Mouse (Mus musculus): ENCODE results near the gene S100pbp. TPM values are rescaled to one million over a fixed set of nuclear protein-coding genes. Genes with fewer than 3 reads are reported as not detected.

S100pbp gene
- polyA plus RNA-seq, 1 experiment from 2014 or later, result 11.8 TPM

DNA sequence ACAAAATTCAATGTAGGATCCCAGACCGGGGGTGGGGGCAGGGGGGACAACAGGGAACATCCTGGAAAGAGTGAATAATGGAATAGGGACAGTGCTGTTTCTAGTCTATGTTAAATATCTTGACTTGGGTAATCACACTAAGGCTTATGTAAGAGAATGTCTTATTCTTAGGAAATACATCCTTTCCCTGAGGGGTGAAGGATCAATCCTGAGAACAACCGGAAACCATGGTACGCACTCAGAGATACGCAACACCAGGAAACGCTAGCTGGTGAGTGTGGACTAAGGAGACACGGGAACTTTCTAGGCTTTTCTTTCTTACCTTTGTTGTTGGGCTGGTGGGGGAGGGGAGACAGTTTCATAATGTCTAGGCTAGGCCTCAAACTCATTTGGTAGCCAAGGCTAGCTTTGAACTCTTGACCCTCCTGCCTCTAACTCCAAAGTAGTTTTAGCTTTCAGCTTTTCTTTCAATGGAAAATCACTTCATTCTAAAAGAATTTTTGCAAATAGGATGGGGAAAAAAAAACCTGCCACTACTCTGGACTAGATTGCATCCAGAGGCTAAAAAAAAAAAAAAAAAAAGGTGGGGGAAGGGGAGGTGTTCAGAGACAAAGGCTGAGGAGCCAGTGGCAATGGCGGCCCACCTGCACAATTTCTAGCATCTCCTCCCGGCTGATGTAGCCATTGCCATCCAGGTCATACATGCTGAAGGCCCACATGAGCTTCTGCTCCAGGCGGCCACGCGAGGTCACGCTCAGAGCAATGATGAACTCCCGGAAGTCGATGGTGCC, 71.6 kb downstream of the S100pbp start:
- H3K27me3 ChIP-seq (ENCODE audit: control insufficient read depth, insufficient read depth, low read length), result peaks cover 45% of the 10 kb centered on the region
- H3K27ac ChIP-seq (ENCODE audit: low read length), result no peak overlapping the region
- H3K36me3 ChIP-seq (ENCODE audit: control insufficient read depth, insufficient read depth), result no peaks in the 10 kb centered on the region
- H3K4me3 ChIP-seq (ENCODE audit: low read length), result no peak overlapping the region
- ATAC-seq (replicated peaks; ENCODE audit: extremely low read depth, insufficient read depth, low FRiP score), result no peak
- H3K9me3 ChIP-seq (replicated peaks; ENCODE audit: control insufficient read depth, low read length), result no peaks in the 10 kb centered on the region
- no peak overlapping the region for H3K9ac ChIP-seq (ENCODE audit: low read length)
- WGBS, result 83% methylated on average over 14 of the region's 14 CpGs
- H3K4me2 ChIP-seq (ENCODE audit: low read depth, low read length), result no peak overlapping the region
- peaks cover 5% of the 10 kb centered on the region; the same call in 1 of the 2 replicates for H3K4me1 ChIP-seq (ENCODE audit: control insufficient read depth, insufficient read depth, low read length)

DNA sequence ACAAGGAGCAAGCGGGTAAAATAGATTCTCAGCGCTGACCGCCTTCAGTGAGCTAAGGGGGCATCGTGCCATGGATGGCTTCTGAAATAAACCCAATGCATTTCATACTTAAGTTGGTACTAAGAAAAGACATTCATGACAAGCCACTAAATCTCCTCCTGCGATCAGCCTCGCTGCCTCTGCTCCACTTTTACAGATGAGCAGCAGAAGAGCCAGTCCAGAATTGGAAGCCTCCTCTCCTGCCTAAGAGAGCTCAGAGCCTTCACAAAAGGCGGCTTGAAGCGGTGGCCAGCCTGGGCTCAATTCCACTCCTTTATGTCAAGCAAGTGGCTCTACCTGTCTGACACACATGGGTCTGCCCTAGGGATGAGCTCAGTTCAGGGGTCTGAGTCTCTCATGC, 72.8 kb downstream of the S100pbp start:
- H3K36me3 ChIP-seq (ENCODE audit: control insufficient read depth, insufficient read depth), result no peaks in the 10 kb centered on the region
- no peak overlapping the region for H3K9ac ChIP-seq (ENCODE audit: low read length)
- no peaks in the 10 kb centered on the region for H3K9me3 ChIP-seq (replicated peaks; ENCODE audit: control insufficient read depth, low read length)
- H3K4me3 ChIP-seq (ENCODE audit: low read length), result no peak overlapping the region
- peaks cover 37% of the 10 kb centered on the region for H3K27me3 ChIP-seq (ENCODE audit: control insufficient read depth, insufficient read depth, low read length)
- 85% methylated on average over 8 of the region's 8 CpGs for WGBS
- H3K4me1 ChIP-seq (ENCODE audit: control insufficient read depth, insufficient read depth, low read length), result peaks cover 5% of the 10 kb centered on the region; the same call in 1 of the 2 replicates
- H3K27ac ChIP-seq (ENCODE audit: low read length), result no peak overlapping the region
- H3K4me2 ChIP-seq (ENCODE audit: low read depth, low read length), result no peak overlapping the region
- ATAC-seq (replicated peaks; ENCODE audit: extremely low read depth, insufficient read depth, low FRiP score), result no peak

DNA sequence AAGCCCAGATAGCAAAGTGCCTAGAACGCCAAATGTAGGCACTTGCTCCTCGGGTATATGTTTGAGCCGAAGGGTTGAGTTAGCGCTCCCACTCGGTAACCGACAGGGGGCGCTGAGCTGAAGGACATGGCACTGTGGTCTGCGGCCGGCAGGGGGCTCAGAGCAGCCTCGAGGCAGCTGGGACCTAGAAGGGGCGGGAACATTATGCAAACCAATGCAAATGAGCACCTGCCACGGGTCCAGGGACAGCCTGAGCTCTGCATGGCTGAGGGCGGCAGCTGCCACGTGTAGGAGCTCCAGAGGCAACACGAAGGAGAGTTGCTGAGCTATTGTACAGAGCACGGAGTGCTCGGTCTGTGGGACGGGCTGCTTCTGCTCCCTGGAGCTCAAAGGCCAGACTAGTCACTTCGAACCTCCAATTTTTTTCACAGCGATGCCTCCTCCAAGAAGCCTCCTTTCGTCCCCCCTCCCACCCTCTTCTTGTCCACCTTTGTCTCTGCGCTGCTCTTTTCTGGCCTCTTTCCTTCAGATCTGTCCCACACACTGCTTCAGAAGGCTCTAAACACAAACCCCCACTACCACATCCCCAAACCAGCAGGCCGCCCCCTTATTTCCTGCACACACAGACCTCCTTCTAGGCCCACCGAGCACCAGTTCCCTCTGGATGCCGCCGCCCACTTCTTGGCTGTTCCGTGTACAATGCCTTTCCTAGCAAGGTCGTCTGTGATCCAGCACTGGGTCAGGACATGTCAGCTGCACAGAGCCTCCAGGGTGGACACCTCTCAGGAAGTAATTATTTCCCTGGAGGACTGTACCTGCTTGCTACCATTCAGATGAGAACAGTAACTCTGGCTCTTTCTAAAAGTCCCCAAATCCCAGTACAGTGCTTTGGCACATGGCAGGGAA, 76.2 kb downstream of the S100pbp start:
- no peak overlapping the region for H3K9ac ChIP-seq (ENCODE audit: low read length)
- no peaks in the 10 kb centered on the region for H3K9me3 ChIP-seq (replicated peaks; ENCODE audit: control insufficient read depth, low read length)
- H3K27ac ChIP-seq (ENCODE audit: low read length), result no peak overlapping the region
- H3K36me3 ChIP-seq (ENCODE audit: control insufficient read depth, insufficient read depth), result no peaks in the 10 kb centered on the region
- H3K27me3 ChIP-seq (ENCODE audit: control insufficient read depth, insufficient read depth, low read length), result peaks cover 16% of the 10 kb centered on the region; the same call in 1 of the 2 replicates
- no peak; the same call in 1 of the 2 replicates for ATAC-seq (replicated peaks; ENCODE audit: extremely low read depth, insufficient read depth, low FRiP score)
- H3K4me2 ChIP-seq (ENCODE audit: low read depth, low read length), result no peak overlapping the region
- H3K4me1 ChIP-seq (ENCODE audit: control insufficient read depth, insufficient read depth, low read length), result no peaks in the 10 kb centered on the region
- 30% methylated on average over 28 of the region's 28 CpGs for WGBS
- no peak overlapping the region for H3K4me3 ChIP-seq (ENCODE audit: low read length)

DNA sequence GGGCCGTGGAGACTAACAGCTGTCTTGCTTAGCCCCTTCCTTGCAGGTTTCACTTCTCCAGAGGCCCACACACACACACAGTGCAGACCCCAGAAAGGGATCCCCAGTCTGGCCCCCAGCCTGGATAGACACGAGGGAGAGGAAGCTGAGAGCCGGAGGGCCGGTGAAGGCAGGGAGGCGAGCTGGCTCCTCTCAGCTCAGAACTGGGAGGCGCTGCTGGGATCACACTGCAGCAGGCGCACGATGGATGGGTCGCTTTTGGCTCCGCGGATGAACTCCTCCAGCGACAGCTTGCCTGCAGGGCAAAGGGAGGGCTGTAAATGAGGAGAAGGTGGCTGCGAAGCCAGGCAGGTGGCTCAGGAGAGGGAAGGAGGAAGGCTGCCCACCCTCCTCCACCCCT, 77.3 kb downstream of the S100pbp start:
- 53% methylated on average over 13 of the region's 13 CpGs for WGBS
- no peak overlapping the region for H3K4me3 ChIP-seq (ENCODE audit: low read length)
- H3K9me3 ChIP-seq (replicated peaks; ENCODE audit: control insufficient read depth, low read length), result no peaks in the 10 kb centered on the region
- H3K36me3 ChIP-seq (ENCODE audit: control insufficient read depth, insufficient read depth), result no peaks in the 10 kb centered on the region
- no peak overlapping the region for H3K27ac ChIP-seq (ENCODE audit: low read length)
- no peak overlapping the region for H3K9ac ChIP-seq (ENCODE audit: low read length)
- H3K27me3 ChIP-seq (ENCODE audit: control insufficient read depth, insufficient read depth, low read length), result peaks cover 16% of the 10 kb centered on the region
- ATAC-seq (replicated peaks; ENCODE audit: extremely low read depth, insufficient read depth, low FRiP score), result no peak
- H3K4me2 ChIP-seq (ENCODE audit: low read depth, low read length), result no peak overlapping the region
- H3K4me1 ChIP-seq (ENCODE audit: control insufficient read depth, insufficient read depth, low read length), result no peaks in the 10 kb centered on the region

DNA sequence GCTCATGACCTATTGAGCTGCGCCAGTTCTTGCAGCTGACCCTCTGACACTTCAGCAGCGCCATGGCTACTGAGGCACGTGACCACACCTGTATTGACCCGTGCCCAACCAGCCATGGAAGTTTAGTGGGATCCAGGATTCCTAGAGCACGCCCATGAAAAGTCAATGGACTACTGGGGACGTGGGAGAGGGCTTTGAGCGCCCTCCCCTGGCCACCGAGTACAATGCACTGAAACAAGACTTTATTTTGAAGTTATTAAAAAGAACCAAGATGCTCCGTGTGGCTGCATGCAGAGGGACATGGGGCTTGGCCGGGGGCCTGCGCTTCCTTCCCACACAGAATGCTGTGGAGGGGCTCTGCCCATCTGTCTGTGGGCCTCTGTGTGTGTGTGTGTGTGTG, 78.2 kb downstream of the S100pbp start:
- Histone ChIP-seq H3K27me3 (ENCODE audit: control insufficient read depth, insufficient read depth, low read length) (peaks cover 23% of the 10 kb centered on the region), H3K9me3 (replicated peaks; ENCODE audit: control insufficient read depth, low read length) (no peaks in the 10 kb centered on the region), H3K36me3 (ENCODE audit: control insufficient read depth, insufficient read depth) (no peaks in the 10 kb centered on the region), H3K4me3 (ENCODE audit: low read length) (no peak overlapping the region), H3K27ac (ENCODE audit: low read length) (no peak overlapping the region), H3K9ac (ENCODE audit: low read length) (no peak overlapping the region), H3K4me2 (ENCODE audit: low read depth, low read length) (no peak overlapping the region), H3K4me1 (ENCODE audit: control insufficient read depth, insufficient read depth, low read length) (no peaks in the 10 kb centered on the region)
- no peak for ATAC-seq (replicated peaks; ENCODE audit: extremely low read depth, insufficient read depth, low FRiP score)
- 52% methylated on average over 11 of the region's 11 CpGs for WGBS

DNA sequence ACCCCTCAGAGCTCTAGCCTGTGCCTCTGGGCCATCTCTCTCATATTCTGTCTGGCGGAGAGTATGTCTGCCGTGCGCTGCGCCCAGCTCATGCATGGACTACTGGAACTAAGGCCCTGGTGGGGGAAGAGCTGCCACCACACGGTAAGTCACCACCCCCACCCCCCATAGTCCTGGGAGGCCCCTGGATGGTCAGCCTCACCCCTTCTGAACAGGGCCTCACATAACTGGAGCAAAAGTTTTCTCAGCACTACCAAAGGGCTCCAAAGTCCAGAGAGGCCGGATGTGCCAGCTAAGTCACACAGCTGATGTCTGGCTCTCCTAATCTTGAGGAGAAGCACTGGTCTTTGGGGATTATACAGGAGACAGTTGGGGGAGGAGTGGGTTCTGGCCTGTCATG, 78.7 kb downstream of the S100pbp start:
- Histone ChIP-seq H3K4me2 (ENCODE audit: low read depth, low read length) (no peak overlapping the region), H3K9me3 (replicated peaks; ENCODE audit: control insufficient read depth, low read length) (no peaks in the 10 kb centered on the region), H3K27me3 (ENCODE audit: control insufficient read depth, insufficient read depth, low read length) (peaks cover 28% of the 10 kb centered on the region), H3K4me3 (ENCODE audit: low read length) (no peak overlapping the region), H3K4me1 (ENCODE audit: control insufficient read depth, insufficient read depth, low read length) (no peaks in the 10 kb centered on the region), H3K36me3 (ENCODE audit: control insufficient read depth, insufficient read depth) (no peaks in the 10 kb centered on the region), H3K27ac (ENCODE audit: low read length) (no peak overlapping the region), H3K9ac (ENCODE audit: low read length) (no peak overlapping the region)
- 82% methylated on average over 6 of the region's 6 CpGs for WGBS
- no peak for ATAC-seq (replicated peaks; ENCODE audit: extremely low read depth, insufficient read depth, low FRiP score)

DNA sequence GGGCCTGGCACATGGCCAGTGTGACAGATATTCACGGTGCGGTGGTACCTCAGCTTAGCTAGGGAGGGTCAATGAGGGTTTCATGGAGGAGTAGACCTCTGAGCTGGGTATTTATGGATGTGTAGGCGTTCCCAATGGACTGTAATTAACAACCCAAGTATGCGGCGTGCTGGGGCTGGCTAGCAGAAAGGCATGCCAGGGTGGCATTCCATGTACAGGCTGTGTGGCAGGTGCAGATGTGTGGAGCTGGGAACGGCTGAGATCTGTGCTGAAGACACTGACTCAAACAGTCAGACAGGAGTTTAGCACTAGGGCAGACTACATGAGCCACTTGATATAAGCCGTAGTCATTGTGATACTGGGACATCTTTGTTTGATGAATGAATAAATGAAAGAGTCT, 80.9 kb downstream of the S100pbp start:
- Histone ChIP-seq H3K4me3 (ENCODE audit: low read length) (no peak overlapping the region), H3K27me3 (ENCODE audit: control insufficient read depth, insufficient read depth, low read length) (peaks cover 41% of the 10 kb centered on the region), H3K36me3 (ENCODE audit: control insufficient read depth, insufficient read depth) (no peaks in the 10 kb centered on the region), H3K4me2 (ENCODE audit: low read depth, low read length) (no peak overlapping the region), H3K4me1 (ENCODE audit: control insufficient read depth, insufficient read depth, low read length) (0 out of 2 replicates have a peak, but pooled peaks cover 3% of the 10 kb centered on the region), H3K9me3 (replicated peaks; ENCODE audit: control insufficient read depth, low read length) (no peaks in the 10 kb centered on the region), H3K27ac (ENCODE audit: low read length) (no peak overlapping the region), H3K9ac (ENCODE audit: low read length) (no peak overlapping the region)
- ATAC-seq (replicated peaks; ENCODE audit: extremely low read depth, insufficient read depth, low FRiP score), result no peak
- WGBS, result 64% methylated on average over 7 of the region's 7 CpGs

DNA sequence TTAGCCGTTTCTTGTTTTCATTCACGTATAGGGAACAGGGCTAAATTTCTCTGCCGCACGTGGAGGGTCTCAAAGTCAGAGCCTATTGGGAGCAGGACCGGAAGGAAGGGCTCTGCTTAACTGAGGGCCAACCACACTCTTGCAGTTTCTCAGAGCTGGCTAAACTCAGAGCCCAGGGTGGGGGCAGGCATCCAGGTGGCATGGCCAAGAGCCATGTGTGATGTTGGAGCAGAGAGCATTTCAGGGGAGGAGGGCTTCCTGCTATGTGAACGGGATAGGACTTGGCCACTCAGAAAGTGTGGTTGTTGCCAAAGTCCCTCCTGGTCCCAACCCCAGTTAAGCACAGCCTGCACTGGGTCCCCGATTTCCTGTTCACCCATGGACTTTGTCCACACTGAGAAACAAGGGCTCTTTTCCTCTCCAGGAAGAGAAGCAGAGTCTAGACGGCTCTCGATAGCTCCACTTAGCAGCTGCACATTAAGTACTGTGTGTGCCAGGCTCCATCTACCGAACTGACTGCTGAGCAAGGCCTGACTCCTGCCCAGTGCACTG, 82.1 kb downstream of the S100pbp start:
- no peak overlapping the region for H3K4me2 ChIP-seq (ENCODE audit: low read depth, low read length)
- H3K4me3 ChIP-seq (ENCODE audit: low read length), result no peak overlapping the region
- 59% methylated on average over 10 of the region's 10 CpGs for WGBS
- no peak overlapping the region for H3K27ac ChIP-seq (ENCODE audit: low read length)
- no peak overlapping the region for H3K9ac ChIP-seq (ENCODE audit: low read length)
- H3K36me3 ChIP-seq (ENCODE audit: control insufficient read depth, insufficient read depth), result no peaks in the 10 kb centered on the region
- no peak for ATAC-seq (replicated peaks; ENCODE audit: extremely low read depth, insufficient read depth, low FRiP score)
- no peaks in the 10 kb centered on the region for H3K9me3 ChIP-seq (replicated peaks; ENCODE audit: control insufficient read depth, low read length)
- peaks cover 43% of the 10 kb centered on the region for H3K27me3 ChIP-seq (ENCODE audit: control insufficient read depth, insufficient read depth, low read length)
- H3K4me1 ChIP-seq (ENCODE audit: control insufficient read depth, insufficient read depth, low read length), result 0 out of 2 replicates have a peak, but pooled peaks cover 3% of the 10 kb centered on the region
